Mouse (Mus musculus): ENCODE data around the gene Cltb. TPM values are rescaled to one million over a fixed set of nuclear protein-coding genes. Genes with fewer than 3 reads are reported as not detected.

Gene Cltb
- total and polyA plus RNA-seq, 3 experiments: 9.2 to 19.5 (median 17.9) TPM

DNA sequence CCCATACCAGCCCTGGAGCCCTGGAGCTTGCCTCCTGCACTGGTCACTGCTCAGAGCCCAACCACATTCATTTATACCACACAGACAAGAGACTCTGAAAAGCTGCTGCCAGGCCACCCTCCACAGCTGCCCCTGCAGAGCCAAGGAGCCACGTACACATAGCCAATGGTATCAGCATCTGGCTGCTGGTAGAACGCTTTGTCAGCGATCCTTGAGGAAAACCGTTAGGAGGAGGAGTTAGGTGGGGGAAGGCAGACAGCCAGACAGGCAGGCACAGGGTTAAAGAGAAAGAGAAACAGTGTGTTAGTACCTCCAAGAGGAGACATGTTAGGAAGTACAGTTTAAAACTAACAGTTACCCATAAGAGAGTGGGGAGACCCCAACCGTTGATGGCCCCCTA, 14.3 kb downstream of the Cltb start:
- H3K27me3 ChIP-seq (replicated peaks): no peaks in the 10 kb centered on the region
- TF ChIP-seq NRF1 (IDR thresholded peaks at IDR 0.05; ENCODE audit: low read depth, low read length) (no peak), JUND (conservative IDR thresholded peaks at IDR 0.05; ENCODE audit: low read depth, low read length) (no peak), IRF4 (IDR thresholded peaks at IDR 0.05; ENCODE audit: low read depth, low read length) (no peak), USF1 (IDR thresholded peaks at IDR 0.05; ENCODE audit: low read depth, low read length) (no peak), EP300 (IDR thresholded peaks at IDR 0.05; ENCODE audit: low read length) (no peak), ELF1 (IDR thresholded peaks at IDR 0.05; ENCODE audit: low read depth, low read length) (no peak)
- H3K27ac ChIP-seq (ENCODE audit: insufficient read depth, low read depth): no peak overlapping the region
- no peaks in the 10 kb centered on the region for H3K9me3 ChIP-seq (replicated peaks; ENCODE audit: low read length)
- dilution Hi-C loops (cut with MboI; ENCODE audit: extremely low pct_ligation_motif_present, extremely low pct_unique_long_range_greater_than_20kb, low sequenced_read_pairs): no loop called here
- H3K79me2 ChIP-seq (replicated peaks; ENCODE audit: control insufficient read depth, extremely low read depth, insufficient read depth, poor library complexity, severe bottlenecking): no peaks in the 10 kb centered on the region
- in situ Hi-C loops (cut with MboI; ENCODE audit: low pct_ligation_motif_present, low pct_unique_long_range_greater_than_20kb, low sequenced_read_pairs): no loop called here
- no peak overlapping the region for H3K4me2 ChIP-seq (ENCODE audit: insufficient read depth, low read depth, poor library complexity, severe bottlenecking)
- peaks cover 11 to 81% of the 10 kb centered on the region in 2 experiments for H3K36me3 ChIP-seq (replicated peaks in 1 of 2; ENCODE audit: control insufficient read depth in 1 of 2, insufficient read depth in 1 of 2, low read length in 1 of 2)
- DNase-seq (ENCODE audit: extremely low read depth): no peak
- peaks cover 0 to 3% of the 10 kb centered on the region in 2 experiments; a peak in 2 of 4 replicates for H3K4me1 ChIP-seq (ENCODE audit: control insufficient read depth in 1 of 2, insufficient read depth in 2 of 2)
- H3K9ac ChIP-seq (ENCODE audit: insufficient read depth, low read depth): no peak overlapping the region
- no peak overlapping the region for H3K4me3 ChIP-seq (replicated peaks in 1 of 3; ENCODE audit: low read depth in 2 of 3, low read length in 2 of 3, poor library complexity in 1 of 3)

DNA sequence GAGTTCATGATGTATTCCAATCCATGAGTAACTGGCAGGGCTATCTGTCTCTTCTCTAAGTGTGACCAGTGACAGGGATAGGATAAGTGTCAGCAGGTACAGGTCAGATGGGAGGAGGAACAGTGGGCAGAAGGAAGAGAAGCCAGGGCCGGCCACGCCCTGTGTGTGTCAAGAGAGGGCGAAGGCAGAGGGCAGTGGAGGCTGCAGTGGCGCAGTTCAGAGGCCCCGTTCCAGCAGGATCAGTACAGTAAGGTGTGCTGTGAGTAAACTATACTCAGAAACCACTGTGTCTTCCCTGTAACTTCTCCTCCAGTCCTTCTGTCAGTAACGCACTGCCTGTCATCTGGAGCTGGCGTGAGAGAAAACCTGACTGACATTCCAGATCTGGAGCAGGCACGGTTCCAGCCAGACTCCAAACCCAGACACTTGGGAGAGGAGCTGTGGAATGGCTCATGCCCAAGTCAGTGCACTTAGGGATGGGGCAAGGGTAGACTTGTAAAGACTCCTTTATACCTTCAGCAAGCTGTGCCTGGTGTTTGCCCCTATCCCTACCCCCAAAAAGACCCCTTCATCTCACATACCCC, 14.9 kb downstream of the Cltb start:
- no peaks in the 10 kb centered on the region for H3K9me3 ChIP-seq (replicated peaks; ENCODE audit: low read length)
- H3K27ac ChIP-seq (ENCODE audit: insufficient read depth, low read depth): no peak overlapping the region
- dilution Hi-C loops (cut with MboI; ENCODE audit: extremely low pct_ligation_motif_present, extremely low pct_unique_long_range_greater_than_20kb, low sequenced_read_pairs) (no loop called here), in situ Hi-C loops (cut with MboI; ENCODE audit: low pct_ligation_motif_present, low pct_unique_long_range_greater_than_20kb, low sequenced_read_pairs) (no loop called here)
- H3K4me1 ChIP-seq (ENCODE audit: control insufficient read depth in 1 of 2, insufficient read depth in 2 of 2): peaks cover 2 to 9% of the 10 kb centered on the region in 2 experiments; a peak in 3 of 4 replicates
- TF ChIP-seq USF1 (IDR thresholded peaks at IDR 0.05; ENCODE audit: low read depth, low read length) (no peak), CHD1 (IDR thresholded peaks at IDR 0.05; ENCODE audit: low read depth, low read length) (no peak), TCF12 (IDR thresholded peaks at IDR 0.05; ENCODE audit: low read depth, low read length) (no peak), JUN (IDR thresholded peaks at IDR 0.05; ENCODE audit: insufficient read depth, low read depth, low read length) (no peak), KAT2A (IDR thresholded peaks at IDR 0.05; ENCODE audit: insufficient replicate concordance, low read length) (no peak)
- no peak overlapping the region for H3K4me2 ChIP-seq (ENCODE audit: insufficient read depth, low read depth, poor library complexity, severe bottlenecking)
- H3K4me3 ChIP-seq (replicated peaks in 1 of 3; ENCODE audit: low read depth in 2 of 3, low read length in 2 of 3, poor library complexity in 1 of 3): no peak overlapping the region
- no peaks in the 10 kb centered on the region for H3K27me3 ChIP-seq (replicated peaks)
- H3K9ac ChIP-seq (ENCODE audit: insufficient read depth, low read depth): no peak overlapping the region
- peaks cover 11 to 83% of the 10 kb centered on the region in 2 experiments for H3K36me3 ChIP-seq (replicated peaks in 1 of 2; ENCODE audit: control insufficient read depth in 1 of 2, insufficient read depth in 1 of 2, low read length in 1 of 2)
- peaks cover 5% of the 10 kb centered on the region; the same call in 1 of the 2 replicates for H3K79me2 ChIP-seq (replicated peaks; ENCODE audit: control insufficient read depth, extremely low read depth, insufficient read depth, poor library complexity, severe bottlenecking)
- DNase-seq (ENCODE audit: extremely low read depth): no peak

DNA sequence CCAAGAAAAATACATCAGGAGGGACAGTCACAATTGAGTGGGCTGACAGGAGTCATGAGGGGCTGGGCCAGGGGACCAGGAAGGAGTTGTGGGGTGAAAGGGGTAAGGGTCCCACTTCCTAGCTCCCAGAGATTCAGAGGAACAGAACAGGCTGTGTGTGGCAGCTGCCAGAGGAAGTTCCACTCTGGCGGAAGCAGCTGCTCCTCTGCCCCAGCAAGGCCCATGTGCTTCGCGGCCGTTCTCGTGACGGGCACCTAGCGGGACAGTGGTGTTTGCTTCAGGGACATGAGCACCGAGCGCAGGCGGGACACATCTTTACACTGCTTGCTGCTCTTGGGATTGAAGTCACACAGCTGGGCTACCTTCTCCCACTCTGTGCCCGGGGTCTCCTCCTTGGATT, 17.5 kb downstream of the Cltb start:
- peaks cover 4 to 13% of the 10 kb centered on the region in 2 experiments for H3K4me1 ChIP-seq (ENCODE audit: control insufficient read depth in 1 of 2, insufficient read depth in 2 of 2)
- dilution Hi-C loops (cut with MboI; ENCODE audit: extremely low pct_ligation_motif_present, extremely low pct_unique_long_range_greater_than_20kb, low sequenced_read_pairs): no loop called here
- H3K27me3 ChIP-seq (replicated peaks): no peaks in the 10 kb centered on the region
- DNase-seq (ENCODE audit: extremely low read depth): no peak
- in situ Hi-C loops (cut with MboI; ENCODE audit: low pct_ligation_motif_present, low pct_unique_long_range_greater_than_20kb, low sequenced_read_pairs): no loop called here
- H3K27ac ChIP-seq (ENCODE audit: insufficient read depth, low read depth): no peak overlapping the region
- H3K4me3 ChIP-seq (replicated peaks in 1 of 3; ENCODE audit: low read depth in 2 of 3, low read length in 2 of 3, poor library complexity in 1 of 3): no peak overlapping the region
- H3K4me2 ChIP-seq (ENCODE audit: insufficient read depth, low read depth, poor library complexity, severe bottlenecking): no peak overlapping the region
- H3K36me3 ChIP-seq (replicated peaks in 1 of 2; ENCODE audit: control insufficient read depth in 1 of 2, insufficient read depth in 1 of 2, low read length in 1 of 2): peaks cover 6 to 70% of the 10 kb centered on the region in 2 experiments
- no peak overlapping the region for H3K9ac ChIP-seq (ENCODE audit: insufficient read depth, low read depth)
- H3K9me3 ChIP-seq (replicated peaks; ENCODE audit: low read length): no peaks in the 10 kb centered on the region
- H3K79me2 ChIP-seq (replicated peaks; ENCODE audit: control insufficient read depth, extremely low read depth, insufficient read depth, poor library complexity, severe bottlenecking): peaks cover 16% of the 10 kb centered on the region
- no peak for TF ChIP-seq ZNF384 (IDR thresholded peaks at IDR 0.05; ENCODE audit: low read depth, low read length)
- TF ChIP-seq TCF12 (IDR thresholded peaks at IDR 0.05; ENCODE audit: low read depth, low read length): no peak
- TF ChIP-seq RAD21 (IDR thresholded peaks at IDR 0.05; ENCODE audit: low read depth, low read length): no peak
- TF ChIP-seq SMC3 (IDR thresholded peaks at IDR 0.05; ENCODE audit: low read depth, low read length): no peak
- TF ChIP-seq ELF1 (IDR thresholded peaks at IDR 0.05; ENCODE audit: low read depth, low read length): no peak
- no peak for TF ChIP-seq SIN3A (IDR thresholded peaks at IDR 0.05; ENCODE audit: low read length)
- no peak for TF ChIP-seq MAX (IDR thresholded peaks at IDR 0.05; ENCODE audit: low read length)
- TF ChIP-seq CHD2 (IDR thresholded peaks at IDR 0.05; ENCODE audit: low read length): no peak
- no peak for TF ChIP-seq PAX5 (IDR thresholded peaks at IDR 0.05; ENCODE audit: low read length)
- no peak for TF ChIP-seq IRF4 (IDR thresholded peaks at IDR 0.05; ENCODE audit: low read depth, low read length)
- TF ChIP-seq E2F4 (IDR thresholded peaks at IDR 0.05; ENCODE audit: insufficient replicate concordance, low read depth, low read length): no peak
- no peak for TF ChIP-seq BHLHE40 (IDR thresholded peaks at IDR 0.05; ENCODE audit: low read depth, low read length)

Measured in CH12.LX (cell line).